Mouse (Mus musculus) liver, adult 2 months (tissue): ENCODE results near the gene Polr2f. TPM values are rescaled to one million over a fixed set of nuclear protein-coding genes. Genes with fewer than 3 reads are reported as not detected.

Experiments used
- DNase-seq: peaks from one replicate; pipeline ENCODE4 v3.0.0-alpha.2; 2011; ENCODE audit warnings: low read depth, low spot score; ENCODE audit errors: extremely low read depth
- H3K27ac ChIP-seq: fragments of 200-500 bp; replicated peaks from 2 replicates; pipeline ENCODE4 v1.5.1; 2012; ENCODE audit warnings: low read depth, mild to moderate bottlenecking, control low read depth, inconsistent platforms, low read length; ENCODE audit not compliant: insufficient read depth
- H3K27me3 ChIP-seq: fragments of 200-500 bp; 2 replicates; pipeline ENCODE4 v1.6.1; 2012; ENCODE audit warnings: mild to moderate bottlenecking, moderate library complexity, low read length, inconsistent platforms; ENCODE audit not compliant: control insufficient read depth, insufficient read depth
- H3K36me3 ChIP-seq: fragments of 200-500 bp; 2 replicates; pipeline ENCODE4 v1.6.1; 2012; ENCODE audit warnings: low read length, inconsistent platforms; ENCODE audit not compliant: control insufficient read depth, insufficient read depth
- H3K4me1 ChIP-seq: fragments of 200-500 bp; 2 replicates; pipeline ENCODE4 v1.6.1; 2011; ENCODE audit warnings: low read length; ENCODE audit not compliant: control insufficient read depth, insufficient read depth
- H3K4me3 ChIP-seq: fragments of 200-500 bp; 2 replicates; pipeline ENCODE4 v1.5.1; 2011; ENCODE audit warnings: low read depth, mild to moderate bottlenecking, control low read depth, low read length, moderate library complexity; ENCODE audit not compliant: insufficient read depth
- H3K79me2 ChIP-seq: fragments of 200-500 bp; 2 replicates; pipeline ENCODE4 v1.6.1; 2012; ENCODE audit warnings: inconsistent platforms, mild to moderate bottlenecking, low read length, moderate library complexity; ENCODE audit not compliant: control insufficient read depth, insufficient read depth
- H3K9ac ChIP-seq: fragments of 200-500 bp; 2 replicates; pipeline ENCODE4 v1.6.1; 2012; ENCODE audit warnings: low read depth, mild to moderate bottlenecking, control low read depth, inconsistent platforms, low read length
- CTCF ChIP-seq: fragments of 200-500 bp; IDR thresholded peaks from 2 replicates; pipeline ENCODE4 v1.5.1; 2011; ENCODE audit warnings: low read depth, low read length, control low read depth
- POLR2A ChIP-seq: fragments of 200-500 bp; IDR thresholded peaks from 2 replicates; pipeline ENCODE4 v1.6.1; 2011; ENCODE audit warnings: low read length, control low read depth; ENCODE audit not compliant: insufficient read depth; ENCODE audit errors: extremely low read depth
- WGBS: fragments of 180-500 bp; shearing (Covaris S2); methylation state at CpG from one replicate; pipeline ENCODE4 v1.1.7; 2018; 5-methylcytosine and 5-hydroxymethylcytosine counted together
- polyA plus RNA-seq: library from polyadenylated mRNA; depleted of rRNA; stranded (reverse); fragments of >200 nt; gene quantifications from 2 replicates; pipeline ENCODE4 v1.2.3, GENCODE M21; 2012
- total RNA-seq: library from RNA; depleted of rRNA; stranded (reverse); fragments of >200 nt; gene quantifications from 2 replicates; pipeline ENCODE4 v1.2.3, GENCODE M21; 2014

Polr2f gene
- total and polyA plus RNA-seq, 2 experiments = 29.9 to 36.0 TPM

GRCm38 (mm10) chr15:79110031-79110430 lies 30.8 kb upstream of the Polr2f start:
- DNase-seq = peak; percentile 46
- peak overlapping the region; percentile 94 for H3K4me3 ChIP-seq
- H3K9ac ChIP-seq = peak overlapping the region; percentile 98; the same call in 1 of the 2 replicates
- TF ChIP-seq POLR2A (no peak), CTCF (no peak)
- H3K79me2 ChIP-seq = peaks cover 16% of the 10 kb centered on the region
- H3K27ac ChIP-seq = no peak overlapping the region
- H3K36me3 ChIP-seq = peaks cover 2% of the 10 kb centered on the region; the same call in 1 of the 2 replicates
- peaks cover 11% of the 10 kb centered on the region for H3K4me1 ChIP-seq
- H3K27me3 ChIP-seq = no peaks in the 10 kb centered on the region
- 26% methylated on average over 9 of the region's 9 CpGs for WGBS

- TF ChIP-seq POLR2A (no peak), CTCF (no peak)
Measured at GRCm38 (mm10) chr15:79110528-79110927, 30.3 kb upstream of the Polr2f start.

GRCm38 (mm10) chr15:79111774-79112173 lies 29.0 kb upstream of the Polr2f start:
- H3K27me3 ChIP-seq = no peaks in the 10 kb centered on the region
- peaks cover 16% of the 10 kb centered on the region for H3K79me2 ChIP-seq
- DNase-seq = no peak
- H3K9ac ChIP-seq = no peak overlapping the region
- no peak overlapping the region for H3K27ac ChIP-seq
- peaks cover 11% of the 10 kb centered on the region for H3K4me1 ChIP-seq
- whole genome bisulfite sequencing = 80% methylated on average over 4 of the region's 4 CpGs
- TF ChIP-seq POLR2A (no peak), CTCF (no peak)
- H3K4me3 ChIP-seq = no peak overlapping the region
- H3K36me3 ChIP-seq = peaks cover 3% of the 10 kb centered on the region; the same call in 1 of the 2 replicates

More at GRCm38 (mm10) chr15:79110528-79110927, 30.3 kb upstream of the Polr2f start:
- H3K4me3 ChIP-seq = no peak overlapping the region
- H3K79me2 ChIP-seq = peaks cover 16% of the 10 kb centered on the region
- H3K36me3 ChIP-seq = peaks cover 2% of the 10 kb centered on the region; the same call in 1 of the 2 replicates
- DNase-seq = no peak
- no peaks in the 10 kb centered on the region for H3K27me3 ChIP-seq
- 97% methylated on average over 2 of the region's 2 CpGs for WGBS
- no peak overlapping the region for H3K27ac ChIP-seq
- no peak overlapping the region for H3K9ac ChIP-seq
- H3K4me1 ChIP-seq = peaks cover 11% of the 10 kb centered on the region

- no peak for TF ChIP-seq POLR2A
- peaks cover 9% of the 10 kb centered on the region; the same call in 1 of the 2 replicates for H3K36me3 ChIP-seq
- H3K79me2 ChIP-seq = peaks cover 17% of the 10 kb centered on the region
- H3K4me3 ChIP-seq = no peak overlapping the region
- WGBS = 71% methylated on average over 5 of the region's 5 CpGs
- no peak for DNase-seq
- no peak overlapping the region for H3K27ac ChIP-seq
- H3K27me3 ChIP-seq = no peaks in the 10 kb centered on the region
- H3K4me1 ChIP-seq = peaks cover 7% of the 10 kb centered on the region
- H3K9ac ChIP-seq = no peak overlapping the region
Measured at GRCm38 (mm10) chr15:79115276-79115675, 25.5 kb upstream of the Polr2f start.

GRCm38 (mm10) chr15:79119491-79119890 lies 21.3 kb upstream of the Polr2f start:
- Histone ChIP-seq H3K27me3 (no peaks in the 10 kb centered on the region), H3K36me3 (peaks cover 12% of the 10 kb centered on the region; the same call in 1 of the 2 replicates), H3K4me1 (no peaks in the 10 kb centered on the region), H3K9ac (no peak overlapping the region), H3K79me2 (0 out of 2 replicates have a peak, but pooled peaks cover 2% of the 10 kb centered on the region), H3K4me3 (no peak overlapping the region), H3K27ac (no peak overlapping the region)
- TF ChIP-seq CTCF = no peak
- no peak for TF ChIP-seq POLR2A
- no peak for DNase-seq
- WGBS = 83% methylated on average over 9 of the region's 9 CpGs

- Histone ChIP-seq H3K27ac (no peak overlapping the region), H3K36me3 (peaks cover 11% of the 10 kb centered on the region), H3K9ac (no peak overlapping the region), H3K27me3 (no peaks in the 10 kb centered on the region), H3K79me2 (0 out of 2 replicates have a peak, but pooled peaks cover 2% of the 10 kb centered on the region), H3K4me3 (no peak overlapping the region), H3K4me1 (no peaks in the 10 kb centered on the region)
- DNase-seq = no peak
- TF ChIP-seq CTCF (no peak), POLR2A (no peak)
- 96% methylated on average over 4 of the region's 4 CpGs for WGBS
Measured at GRCm38 (mm10) chr15:79122119-79122518, 18.7 kb upstream of the Polr2f start.
